Mouse (Mus musculus): Measurements from ENCODE around the gene Neurl4. TPM values are rescaled to one million over a fixed set of nuclear protein-coding genes. Genes with fewer than 3 reads are reported as not detected.
"Not testable (repeated sequence)": the region's sequence is repeated elsewhere in the genome, so short reads cannot be mapped to it uniquely, and the experiment has no call there.

Gene Neurl4
- total RNA-seq, 4 experiments from 2014 or later: 21.6 to 31.3 (median 25.5) TPM

DNA sequence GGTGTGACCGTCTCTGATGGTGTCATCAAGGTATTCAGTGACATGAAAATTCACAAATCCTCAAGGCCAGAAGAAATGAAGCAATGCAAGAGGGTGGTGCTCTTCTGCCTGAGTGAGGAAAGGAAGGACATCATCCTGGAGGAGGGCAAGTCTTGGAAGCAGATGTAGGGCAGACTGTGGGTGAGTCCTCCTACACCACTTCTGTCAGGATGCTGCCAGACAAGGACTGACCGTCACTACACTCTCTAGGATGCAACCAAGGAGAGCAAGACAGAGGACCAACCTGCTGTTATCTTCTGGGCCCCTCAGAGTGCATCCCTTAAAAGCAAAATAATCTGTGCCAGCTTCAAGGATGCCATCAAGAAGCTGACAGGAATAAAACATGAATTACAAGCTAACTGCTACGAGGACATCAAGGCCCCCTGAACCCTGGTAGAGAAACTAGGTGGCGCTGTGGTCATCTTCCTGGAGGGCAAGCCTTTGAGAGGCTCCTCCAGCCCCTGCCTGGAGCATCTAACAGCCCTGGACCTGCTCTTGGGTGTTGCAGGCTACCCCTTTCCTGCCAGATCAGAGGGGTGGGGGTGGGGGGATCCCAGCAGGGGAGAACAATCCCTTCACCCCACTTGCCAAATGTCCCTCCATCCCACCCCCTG is 50.1 kb downstream of the Neurl4 start:
- DNase-seq (ENCODE audit: low spot score in 2 of 2): no peak

DNA sequence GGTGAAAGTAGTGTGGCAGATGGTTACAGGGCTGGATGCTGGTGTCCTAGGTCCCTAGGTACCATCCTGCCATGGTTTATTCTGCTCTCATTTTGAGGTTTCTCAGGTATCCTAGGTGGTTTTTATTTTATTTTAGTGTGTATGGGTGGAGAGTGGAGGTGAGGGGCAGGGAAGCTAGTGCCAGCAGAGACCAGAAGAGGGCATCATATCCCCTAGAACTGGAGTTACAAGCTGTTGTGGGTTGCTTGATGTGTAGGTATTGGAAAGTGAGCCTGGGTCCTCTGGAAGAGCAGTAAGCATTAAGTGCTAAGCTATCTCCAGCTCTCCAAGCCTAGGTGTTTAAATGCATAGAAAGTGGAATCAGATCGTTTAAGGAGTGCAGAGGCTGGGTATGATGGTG is 51.4 kb downstream of the Neurl4 start:
- DNase-seq (ENCODE audit: low spot score in 2 of 2): no peak

DNA sequence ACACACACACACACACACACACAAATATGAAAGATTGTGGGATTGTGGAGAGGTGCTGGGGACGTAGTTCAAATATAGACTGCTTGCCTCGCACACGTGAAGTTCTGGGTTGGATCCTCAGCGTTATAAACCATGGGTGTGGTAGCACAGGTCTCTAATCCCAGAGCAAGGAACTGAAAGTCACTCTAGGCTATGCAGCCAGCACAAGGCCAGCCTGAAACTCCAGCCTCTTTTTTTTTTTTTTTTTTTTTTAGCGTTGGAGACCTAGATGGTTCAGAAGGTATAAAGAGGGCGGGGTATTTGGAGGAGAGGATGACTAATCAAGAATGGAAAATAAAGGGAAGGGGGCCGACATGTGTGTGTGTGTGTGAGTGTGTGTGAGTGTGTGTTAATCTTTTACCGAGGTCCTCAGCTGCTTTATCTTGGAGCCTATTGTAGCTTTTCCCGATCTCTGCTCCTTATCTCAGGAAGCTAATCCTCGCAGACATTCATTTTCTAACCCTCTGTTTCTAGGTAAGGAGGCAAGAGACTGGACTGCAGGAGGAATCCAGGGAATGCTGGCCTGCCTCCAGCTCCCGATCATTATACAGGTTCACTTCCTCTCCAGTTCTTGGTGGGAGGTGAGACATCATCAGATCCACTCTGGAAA is 52.5 kb downstream of the Neurl4 start:
- no peak for DNase-seq (ENCODE audit: low spot score in 2 of 2)

DNA sequence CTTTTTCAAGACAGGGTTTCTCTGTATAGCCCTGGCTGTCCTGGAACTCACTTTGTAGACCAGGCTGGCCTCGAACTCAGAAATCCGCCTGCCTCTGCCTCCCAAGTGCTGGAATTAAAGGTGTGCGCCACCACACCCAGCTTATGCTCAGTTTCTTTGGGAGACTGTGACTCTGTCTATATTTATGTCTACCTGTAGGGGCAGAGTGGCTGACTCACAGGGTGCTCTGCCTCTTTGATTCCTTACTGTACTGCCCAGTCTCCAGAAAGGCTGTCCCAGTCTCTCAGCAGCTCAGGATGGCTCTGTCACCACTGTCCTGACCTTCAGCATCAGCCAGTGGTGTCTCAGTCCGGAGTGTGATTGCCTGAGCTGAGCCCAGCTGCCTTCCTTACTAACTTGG is 54.7 kb downstream of the Neurl4 start:
- not testable (repeated sequence) for DNase-seq (ENCODE audit: low spot score in 2 of 2)

DNA sequence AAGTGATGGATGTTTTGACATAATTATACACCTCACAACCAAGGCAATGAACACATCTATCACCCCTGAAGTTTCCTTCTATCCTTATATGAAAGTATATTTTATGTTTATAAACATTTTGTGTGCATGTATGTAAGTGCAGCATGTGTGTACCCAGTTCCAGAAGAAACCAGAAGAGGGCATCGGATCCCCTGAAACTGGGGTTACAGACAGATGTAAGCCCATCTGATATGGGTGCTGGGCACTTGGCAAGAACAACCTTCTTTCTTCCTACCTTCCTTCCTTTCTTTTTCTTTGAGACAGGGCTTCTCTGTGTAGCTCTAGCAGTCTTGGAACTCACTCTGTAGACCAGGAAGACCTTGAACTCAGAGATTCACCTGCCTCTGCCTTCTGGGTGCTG is 55.3 kb downstream of the Neurl4 start:
- DNase-seq (ENCODE audit: low spot score in 2 of 2): no peak

DNA sequence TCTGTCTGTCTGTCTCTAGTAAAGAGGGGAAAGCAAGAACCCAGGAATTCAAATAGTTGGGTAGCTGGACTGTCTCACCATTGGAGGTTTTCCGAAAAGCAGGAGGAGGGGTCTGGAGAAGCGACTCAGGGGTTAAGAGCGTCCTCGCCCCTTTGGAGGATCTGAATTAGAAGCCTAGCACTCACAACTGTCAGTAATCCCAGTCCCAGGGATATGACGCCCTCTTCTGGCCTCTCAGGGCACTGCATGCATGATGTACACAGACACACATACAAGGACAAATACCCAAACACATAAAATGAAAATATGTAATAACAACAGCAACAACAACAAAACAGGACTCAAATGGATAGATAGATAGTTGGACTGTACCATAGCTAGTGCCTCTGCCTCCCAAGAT is 59.7 kb downstream of the Neurl4 start:
- DNase-seq (ENCODE audit: low spot score in 2 of 2): no peak

DNA sequence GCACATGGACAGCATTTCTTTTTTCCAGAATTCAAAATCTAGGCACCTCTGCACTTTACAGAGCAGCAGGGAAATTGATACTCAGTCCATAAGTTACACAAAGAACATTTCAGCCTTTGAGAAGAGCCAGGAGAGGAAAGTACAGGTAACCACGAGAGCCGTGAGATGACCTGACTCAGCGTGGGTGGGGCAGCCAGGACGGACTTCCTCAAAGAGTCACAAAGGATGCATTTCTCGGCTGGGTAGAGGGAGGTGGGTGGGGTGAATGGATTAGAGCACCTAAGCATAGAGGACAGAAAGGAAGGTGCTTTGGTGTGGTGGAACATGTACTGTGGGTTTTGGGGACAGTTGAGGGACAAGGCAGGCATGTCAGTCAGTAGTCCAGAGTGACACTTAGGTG is 61.0 kb downstream of the Neurl4 start:
- no peak for DNase-seq (ENCODE audit: low spot score in 2 of 2)

Small RNA genes within 50 kb of the gene (microRNA-seq; reads per million reads assigned to microRNA genes)
- gene Mir6924: not detected

Other genes starting within 250 kb of the Neurl4 start
- gene Sox15, start 245.8 kb upstream of the Neurl4 start, total RNA-seq (2022): not detected
- gene Mpdu1, start 238.4 kb upstream of the Neurl4 start, total RNA-seq (2022): 1 to 10 TPM; 7.3 to 8.8 (median 8.3) TPM
- 1 to 10 TPM in 3 of 4 experiments, under 1 TPM in 1; 0.73 to 3.7 (median 1.4) TPM for gene Cd68, start 234.9 kb upstream of the Neurl4 start, total RNA-seq (2022)
- gene Eif4a1, start 228.6 kb upstream of the Neurl4 start, total RNA-seq (2022): 100 to 1,000 TPM in 1 of 4 experiments, 10 to 100 TPM in 3; 81.9 to 109 (median 91.5) TPM
- 10 to 100 TPM; 25.7 to 29.4 (median 28.3) TPM for gene Senp3, start 219.0 kb upstream of the Neurl4 start, total RNA-seq (2022)
- under 1 TPM in 3 of 4 experiments, not detected in 1; 0.48 to 0.56 (median 0.54) TPM for gene Tnfsf13, start 215.3 kb upstream of the Neurl4 start, total RNA-seq (2022)
- 1 to 10 TPM; 6.0 to 9.0 (median 7.1) TPM for gene Tnfsf12, start 205.2 kb upstream of the Neurl4 start, total RNA-seq (2022)
- gene Tnfsfm13, start 205.0 kb upstream of the Neurl4 start, total RNA-seq (2022): 1 to 10 TPM; 1.3 to 1.7 (median 1.6) TPM
- gene Polr2a, start 142.4 kb upstream of the Neurl4 start, total RNA-seq (2022): 10 to 100 TPM; 27.8 to 38.4 (median 35.3) TPM
- not detected for gene Slc35g3, start 139.1 kb upstream of the Neurl4 start, total RNA-seq (2022)
- gene Zbtb4, start 135.2 kb upstream of the Neurl4 start, total RNA-seq (2022): 10 to 100 TPM; 35.6 to 40.3 (median 38.5) TPM
- 10 to 100 TPM; 25.2 to 33.8 (median 28.9) TPM for gene Chrnb1, start 105.1 kb upstream of the Neurl4 start, total RNA-seq (2022)
- gene Fgf11, start 99.2 kb upstream of the Neurl4 start, total RNA-seq (2022): 1 to 10 TPM; 2.5 to 5.8 (median 4.0) TPM
- under 1 TPM; 0.17 to 0.31 (median 0.24) TPM for gene Tmem102, start 95.4 kb upstream of the Neurl4 start, total RNA-seq (2022)
- gene Gm39566, start 85.8 kb upstream of the Neurl4 start, total RNA-seq (2022): not detected
- gene Spem2, start 82.6 kb upstream of the Neurl4 start, total RNA-seq (2022): not detected
- gene Spem1, start 78.9 kb upstream of the Neurl4 start, total RNA-seq (2022): not detected
- gene Nlgn2, start 63.3 kb upstream of the Neurl4 start, total RNA-seq (2022): 1 to 10 TPM; 1.3 to 2.4 (median 1.7) TPM
- gene Tmem256, start 62.6 kb upstream of the Neurl4 start, total RNA-seq (2022): 100 to 1,000 TPM; 143 to 214 (median 181) TPM
- 10 to 100 TPM in 2 of 4 experiments, 1 to 10 TPM in 2; 8.7 to 10.6 (median 9.4) TPM for gene Plscr3, start 54.7 kb upstream of the Neurl4 start, total RNA-seq (2022)
- gene Tnk1, start 42.3 kb upstream of the Neurl4 start, total RNA-seq (2022): under 1 TPM in 1 of 4 experiments, not detected in 3; 0.31 TPM
- not detected for gene Tmem95, start 23.1 kb upstream of the Neurl4 start, total RNA-seq (2022)
- 1 to 10 TPM in 2 of 4 experiments, under 1 TPM in 2; 0.97 to 1.3 (median 1.1) TPM for gene Kctd11, start 19.7 kb upstream of the Neurl4 start, total RNA-seq (2022)
- gene Acap1, start 5.5 kb upstream of the Neurl4 start, total RNA-seq (2022): under 1 TPM in 3 of 4 experiments, not detected in 1; 0.15 to 0.21 (median 0.19) TPM
- gene 2810408A11Rik, start 85 bp upstream of the Neurl4 start, total RNA-seq (2022): 1 to 10 TPM in 1 of 4 experiments, under 1 TPM in 3; 0.22 to 1.1 (median 0.57) TPM
- 10 to 100 TPM; 38.6 to 53.2 (median 50.3) TPM for gene Gps2, start 12.8 kb downstream of the Neurl4 start, total RNA-seq (2022)
- gene Eif5a, start 20.9 kb downstream of the Neurl4 start, total RNA-seq (2022): 100 to 1,000 TPM; 443 to 477 (median 467) TPM
- gene Ybx2, start 34.7 kb downstream of the Neurl4 start, total RNA-seq (2022): 10 to 100 TPM in 1 of 4 experiments, 1 to 10 TPM in 3; 8.5 to 11.4 (median 9.2) TPM
- 100 to 1,000 TPM; 397 to 490 (median 424) TPM for gene Slc2a4, start 47.1 kb downstream of the Neurl4 start, total RNA-seq (2022)
- not detected for gene Cldn7, start 63.7 kb downstream of the Neurl4 start, total RNA-seq (2022)
- gene Ctdnep1, start 80.1 kb downstream of the Neurl4 start, total RNA-seq (2022): 100 to 1,000 TPM; 266 to 308 (median 283) TPM
- 10 to 100 TPM; 38.8 to 40.8 (median 39.4) TPM for gene Elp5, start 81.4 kb downstream of the Neurl4 start, total RNA-seq (2022)
- 100 to 1,000 TPM; 186 to 216 (median 214) TPM for gene Gabarap, start 90.1 kb downstream of the Neurl4 start, total RNA-seq (2022)
- 10 to 100 TPM; 20.5 to 28.5 (median 23.0) TPM for gene Phf23, start 94.7 kb downstream of the Neurl4 start, total RNA-seq (2022)
- gene Dvl2, start 99.5 kb downstream of the Neurl4 start, total RNA-seq (2022): 1 to 10 TPM; 3.8 to 5.2 (median 4.5) TPM
- gene Acadvl, start 114.3 kb downstream of the Neurl4 start, total RNA-seq (2022): 100 to 1,000 TPM; 288 to 338 (median 299) TPM
- 1 to 10 TPM; 3.3 to 6.9 (median 4.2) TPM for gene Dlg4, start 115.9 kb downstream of the Neurl4 start, total RNA-seq (2022)
- gene Asgr1, start 153.0 kb downstream of the Neurl4 start, total RNA-seq (2022): not detected
- gene Asgr2, start 191.6 kb downstream of the Neurl4 start, total RNA-seq (2022): not detected
- 1 to 10 TPM in 2 of 4 experiments, under 1 TPM in 2; 0.60 to 2.0 (median 0.94) TPM for gene Mgl2, start 229.3 kb downstream of the Neurl4 start, total RNA-seq (2022)

All from gastrocnemius, adult 8-10 months (tissue).